Mouse (Mus musculus) lung, postnatal 25 days (tissue): ENCODE results near the gene Susd2.

Source experiments
- DNase-seq: peaks from one replicate; pipeline ENCODE4 v3.0.0; 2022; ENCODE audit warnings: low spot score

Gene Susd2

DNA sequence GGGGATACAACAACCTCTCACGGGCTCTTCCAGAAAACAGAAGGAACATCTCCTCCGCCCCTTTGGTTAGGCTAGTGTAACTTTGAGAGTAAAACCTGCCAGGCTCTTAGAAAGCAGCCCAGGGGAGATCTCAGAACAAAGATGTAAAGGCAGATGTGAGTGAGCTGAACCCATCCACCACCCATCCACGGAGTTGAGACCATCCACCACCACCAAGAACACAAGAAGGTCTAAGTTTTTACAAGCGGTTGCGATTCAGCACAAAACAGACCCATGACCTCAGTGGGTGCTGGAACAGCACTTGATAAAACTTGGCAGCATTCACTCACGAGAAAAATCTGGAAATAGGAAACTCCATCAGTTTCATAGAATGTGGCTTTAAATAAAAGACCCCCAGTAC is 17.9 kb downstream of the Susd2 start:
- DNase-seq, result no peak

DNA sequence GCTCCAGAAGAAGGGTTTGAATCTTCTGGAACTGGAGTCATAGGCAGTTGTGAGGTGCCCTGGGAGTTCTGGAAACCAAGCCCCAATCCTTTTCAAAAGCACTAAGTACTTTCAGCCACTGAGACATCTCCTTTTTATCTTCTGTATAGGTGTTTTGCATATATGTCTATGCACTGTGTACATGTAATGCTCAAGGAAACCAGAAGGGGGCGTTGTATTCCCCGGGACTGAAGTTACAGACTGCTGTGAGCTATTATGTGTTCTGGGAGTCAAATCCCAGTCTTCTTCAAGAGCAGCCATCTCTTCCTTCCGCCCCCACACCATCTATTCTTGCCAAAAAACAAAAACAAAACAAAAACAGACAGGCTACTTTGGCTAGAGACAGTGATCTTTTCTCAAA is 23.0 kb downstream of the Susd2 start:
- no peak for DNase-seq

DNA sequence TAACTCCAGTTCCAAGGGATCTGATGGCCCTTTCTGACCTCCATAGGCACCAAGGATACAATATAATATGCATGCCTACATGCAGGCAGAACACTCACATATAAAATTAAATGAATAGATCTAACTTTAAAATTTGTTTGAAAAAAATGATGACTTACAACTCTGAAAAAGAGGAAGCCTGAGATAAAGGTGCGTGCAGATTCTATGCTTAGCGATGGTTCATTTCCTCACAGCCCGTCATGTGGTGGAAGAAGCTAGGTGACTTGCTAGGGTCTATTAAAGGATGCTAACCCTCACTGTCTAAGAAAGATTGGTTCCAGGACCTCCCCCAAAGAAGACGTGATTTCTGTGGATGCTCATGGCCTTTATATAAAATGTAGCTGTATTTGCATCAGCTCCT is 27.8 kb downstream of the Susd2 start:
- no peak for DNase-seq

DNA sequence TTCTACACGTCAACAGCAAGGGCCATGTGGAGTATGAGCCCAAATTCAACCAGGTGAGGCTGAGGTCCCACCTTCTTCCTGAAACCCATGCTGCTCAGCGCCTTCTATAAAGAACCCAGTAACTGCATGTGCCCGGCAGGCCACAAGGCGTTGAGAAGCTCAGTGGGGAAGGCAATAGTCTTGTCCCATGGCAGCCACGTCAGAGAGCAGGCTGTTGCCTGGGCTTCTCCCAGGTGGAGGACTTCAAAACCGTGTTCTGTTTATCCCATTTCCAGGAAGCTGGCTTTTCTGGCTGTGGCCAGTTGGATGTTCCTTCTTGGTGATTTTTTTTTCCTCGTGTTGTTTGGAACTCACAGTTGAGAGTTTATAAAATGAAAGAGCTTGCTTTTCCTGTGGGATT is 33.3 kb downstream of the Susd2 start:
- DNase-seq, result no peak

DNA sequence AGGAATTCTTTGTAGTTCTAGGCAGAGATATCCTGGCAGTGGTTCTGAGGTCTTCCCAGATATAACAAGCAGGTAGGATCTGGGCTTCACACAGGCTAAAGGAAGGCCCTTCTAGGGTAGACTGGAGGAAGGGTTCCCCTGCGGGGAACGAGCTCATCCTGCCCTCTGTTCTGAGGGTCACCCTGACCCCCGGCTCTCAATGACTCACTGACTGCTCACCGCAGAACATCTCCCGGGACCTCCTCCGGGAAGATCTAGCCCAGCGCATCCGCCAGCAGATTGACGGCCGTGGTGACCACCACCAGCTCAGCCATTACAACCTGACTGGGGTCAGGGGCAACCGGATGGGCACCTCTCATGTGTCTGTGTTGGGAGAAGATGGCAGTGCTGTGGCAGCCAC is 34.8 kb downstream of the Susd2 start:
- DNase-seq, result no peak

DNA sequence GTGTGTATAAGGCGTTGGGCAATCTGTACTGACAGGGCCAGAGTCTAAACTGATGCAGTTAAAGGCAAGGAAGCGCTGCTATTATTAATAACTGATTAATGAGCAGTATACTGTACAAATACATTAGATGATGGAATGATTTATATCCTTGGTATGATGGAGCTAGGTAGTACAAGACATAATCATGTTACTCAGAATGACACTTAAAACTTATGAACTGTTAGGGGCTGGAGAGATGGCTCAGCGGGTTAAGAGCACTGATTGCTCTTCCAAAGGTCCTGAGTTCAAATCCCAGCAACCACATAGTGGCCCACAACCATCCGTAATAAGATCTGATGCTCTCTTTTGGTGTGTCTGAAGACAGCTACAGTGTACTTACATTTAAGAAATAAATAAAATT is 36.6 kb downstream of the Susd2 start:
- DNase-seq, result no peak

DNA sequence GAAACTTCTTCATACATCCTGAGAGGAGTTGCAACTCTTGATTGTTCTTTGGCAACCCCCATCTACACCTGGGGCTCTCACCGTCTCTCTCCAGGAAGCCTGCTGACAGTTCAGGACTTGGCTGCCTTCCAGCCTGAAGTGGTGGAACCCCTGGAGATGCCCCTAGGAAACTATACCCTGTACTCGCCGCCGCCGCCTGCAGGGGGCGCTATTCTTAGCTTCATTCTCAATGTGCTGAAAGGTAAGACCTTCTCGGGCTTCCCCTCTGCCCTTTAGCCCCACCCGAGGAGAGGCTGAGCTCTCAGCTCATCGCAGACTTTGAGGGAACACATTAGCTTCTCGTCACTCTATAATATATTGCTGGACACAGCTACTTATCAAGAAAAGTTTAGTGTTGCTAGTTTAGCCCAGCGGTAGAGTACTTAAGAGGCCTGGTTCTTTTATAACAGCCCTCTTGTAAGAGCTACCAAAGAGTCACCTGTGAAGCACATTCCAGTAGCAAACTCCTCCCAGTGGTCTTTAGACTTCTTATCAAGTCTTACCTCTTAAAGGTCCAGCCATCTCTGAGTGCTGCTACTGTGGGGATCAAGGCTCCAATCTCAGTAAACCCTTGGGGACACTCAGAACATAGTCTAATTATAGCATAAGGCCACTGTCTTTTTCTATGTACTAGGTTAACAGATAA is 38.5 kb downstream of the Susd2 start:
- DNase-seq, result no peak

DNA sequence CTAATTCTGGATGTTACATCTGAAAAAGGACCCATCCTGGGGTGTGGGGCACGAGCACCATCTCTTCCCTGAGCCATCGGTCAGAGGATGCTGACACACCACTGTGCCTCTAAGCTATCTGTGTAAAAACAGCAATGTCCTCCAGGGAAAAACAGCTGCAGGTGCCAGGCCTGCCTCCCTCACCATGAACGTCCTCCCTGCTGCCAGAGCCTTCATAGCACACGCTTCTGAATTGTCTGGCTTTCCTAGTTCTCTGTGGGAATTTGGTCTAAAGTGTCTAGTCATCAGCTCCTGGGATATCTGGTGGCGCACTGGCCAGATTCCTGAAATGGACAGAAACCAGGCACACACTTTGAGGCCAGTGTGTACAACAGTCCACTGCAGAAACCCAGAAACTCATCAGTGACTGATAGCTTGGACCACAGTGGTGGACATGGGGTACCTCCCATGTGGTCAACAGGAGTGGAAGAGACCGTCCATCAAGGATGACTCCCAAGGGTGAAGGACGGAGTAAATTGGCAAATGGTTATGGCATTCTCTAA is 43.5 kb downstream of the Susd2 start:
- no peak for DNase-seq

DNA sequence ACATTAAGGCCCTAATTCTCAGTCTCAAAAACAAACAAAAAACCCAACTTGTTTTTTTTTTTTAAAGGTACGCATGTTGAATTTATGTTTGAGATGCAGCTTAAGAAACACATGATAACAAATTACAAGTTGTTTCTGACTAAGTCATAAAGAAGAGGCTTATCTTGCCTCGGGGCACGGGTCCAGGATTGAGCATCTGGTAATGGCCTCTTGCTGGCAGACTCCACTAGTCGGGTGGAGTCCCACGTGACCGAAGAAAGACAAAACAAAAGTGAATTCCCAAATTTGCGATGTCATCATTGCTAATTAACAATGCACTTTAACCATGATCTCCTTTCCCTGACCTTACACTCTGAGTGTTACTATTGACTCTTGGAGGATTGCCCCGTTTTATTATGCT is 47.8 kb downstream of the Susd2 start:
- DNase-seq, result no peak

DNA sequence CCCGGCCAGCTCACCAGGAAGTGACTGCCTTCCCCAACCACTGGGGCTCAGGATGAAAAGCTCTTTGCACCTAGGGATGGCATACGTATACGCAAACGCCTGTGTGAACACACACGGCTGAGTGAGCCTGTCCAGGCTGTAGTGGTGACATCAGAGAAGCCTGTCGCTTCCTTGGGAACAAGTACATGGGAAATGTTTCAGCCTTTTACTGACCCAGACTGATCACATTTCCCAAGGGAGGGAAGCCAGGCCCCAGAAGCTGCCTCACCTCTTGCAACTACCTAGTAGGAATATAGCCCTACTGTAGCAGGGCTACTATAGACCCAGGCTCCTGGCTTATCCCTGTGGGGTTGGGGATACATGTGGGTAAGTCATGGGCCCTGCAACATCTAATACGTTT is 51.2 kb downstream of the Susd2 start:
- DNase-seq, result no peak

DNA sequence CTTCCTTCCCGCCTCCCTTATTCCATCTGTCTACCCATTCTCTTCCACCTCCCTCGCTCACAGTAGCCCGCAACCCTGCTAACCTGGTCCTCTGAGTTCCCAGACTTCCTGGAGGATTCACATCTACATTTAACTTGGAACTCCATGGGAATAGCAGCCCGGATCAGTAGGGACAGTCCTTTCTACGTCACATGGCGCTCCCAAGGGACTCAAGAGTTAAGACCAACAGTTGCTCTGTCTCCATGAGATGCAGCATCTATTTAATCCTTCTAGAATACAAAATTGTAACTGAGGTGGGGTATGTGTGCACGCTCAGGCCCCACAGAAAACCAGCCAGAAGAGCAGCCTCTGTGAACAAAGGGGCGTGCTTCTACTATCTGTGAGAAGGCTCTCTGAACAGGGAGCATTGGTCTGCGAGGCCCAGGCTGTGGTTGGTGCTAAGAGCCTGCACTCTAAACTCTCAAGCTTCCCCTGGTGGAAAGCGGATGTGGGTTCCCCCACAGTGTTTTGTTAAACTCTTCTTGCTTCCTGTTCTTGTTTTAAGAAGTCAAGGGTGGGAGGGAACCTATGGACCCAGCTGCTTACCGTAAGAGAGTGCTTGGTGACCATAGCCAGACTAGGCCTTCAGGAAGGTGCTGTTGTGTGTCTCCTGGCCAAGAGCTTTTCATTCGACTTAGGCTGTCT is 52.5 kb downstream of the Susd2 start:
- DNase-seq, result peak; percentile 91

DNA sequence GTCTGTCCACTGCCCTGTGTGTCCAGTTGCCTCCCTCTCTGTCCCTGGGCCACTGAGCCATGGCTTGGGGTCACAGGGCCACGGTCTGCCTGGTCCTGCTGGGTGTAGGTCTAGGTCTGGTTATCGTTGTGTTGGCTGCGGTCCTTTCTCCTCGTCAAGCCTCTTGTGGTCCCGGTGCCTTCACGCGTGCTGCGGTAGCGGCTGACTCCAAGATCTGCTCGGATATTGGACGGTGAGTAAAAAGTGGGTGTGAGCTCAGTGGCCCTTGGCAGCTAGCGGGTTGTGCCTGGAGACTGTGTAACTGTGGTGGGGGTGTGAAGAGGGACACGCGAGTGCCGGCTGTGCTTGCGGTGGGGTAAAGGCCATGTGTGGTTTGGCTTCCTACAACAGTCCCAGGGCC is 54.2 kb downstream of the Susd2 start:
- DNase-seq, result no peak

DNA sequence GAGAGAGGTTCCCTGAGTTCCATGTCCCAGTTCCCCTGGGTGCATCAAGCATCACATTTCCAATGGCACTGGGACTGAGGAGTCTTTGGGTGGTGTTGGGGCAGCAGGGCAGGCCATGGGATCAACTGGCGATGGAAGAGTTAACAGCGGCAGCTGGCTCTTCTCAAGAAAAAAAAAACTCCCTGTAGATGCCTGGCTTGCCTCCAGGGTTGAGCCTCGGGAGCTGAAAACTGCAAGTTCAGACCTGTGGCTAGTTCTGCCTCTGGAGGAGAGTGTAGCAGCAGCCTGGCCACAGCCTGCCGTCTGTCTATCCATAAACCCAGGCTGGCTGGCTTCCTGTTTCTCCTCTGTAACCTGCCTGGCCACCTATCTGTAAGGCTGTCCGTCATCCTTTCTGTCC is 54.7 kb downstream of the Susd2 start, which contains the start of gene Ggt5:
Gene Ggt5, plus strand, starts transcription at position 212 of the 400 bp plus-strand sequence.
- no peak for DNase-seq

DNA sequence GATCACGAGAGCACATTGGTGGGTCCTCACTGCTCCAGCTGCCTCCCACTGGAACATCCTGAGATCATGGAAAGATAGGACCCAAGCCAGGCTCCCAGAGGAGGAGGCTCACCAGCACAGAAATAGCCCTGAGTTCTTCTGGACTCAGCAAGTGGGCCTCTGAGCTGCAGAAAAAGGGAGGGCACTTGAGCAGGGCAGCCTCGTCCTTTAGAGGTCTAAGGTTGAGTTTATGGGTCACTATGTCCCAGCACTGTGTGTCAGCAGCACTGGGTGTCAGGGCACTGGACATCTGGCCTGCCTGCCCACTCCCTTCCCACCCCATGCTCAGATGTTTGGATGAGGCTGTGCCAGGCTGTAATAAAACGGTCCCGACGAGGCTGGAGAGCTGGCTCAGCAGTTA is 55.5 kb downstream of the Susd2 start:
- peak; percentile 51 for DNase-seq

DNA sequence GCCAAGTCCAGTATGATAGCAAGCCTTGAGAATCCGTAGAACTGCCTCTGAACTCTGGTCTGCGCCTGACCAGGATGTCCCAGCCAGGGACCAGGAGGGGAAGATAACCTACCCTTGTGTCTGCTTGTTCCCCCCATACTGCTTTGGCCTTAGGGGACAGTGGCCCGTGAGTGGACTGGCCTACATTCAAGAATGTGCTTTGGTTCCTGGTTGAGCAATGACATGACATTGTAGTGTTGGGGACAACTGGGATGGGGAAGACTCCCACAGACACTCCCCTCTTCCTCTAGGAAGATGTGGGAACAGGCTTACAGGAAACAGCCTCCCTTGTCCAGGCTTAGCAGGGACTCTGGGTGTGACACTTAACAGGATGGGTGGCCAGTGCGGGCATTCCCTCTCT is 56.0 kb downstream of the Susd2 start:
- no peak for DNase-seq
